ENCODE assay signal across 13 mouse cellular contexts in genomic region chr10:92166057-92166456, GRCm38 (mm10).
DNase-seq lines count a peak whose midpoint lies in the region; ATAC-seq and TF ChIP-seq lines count a peak whose summit lies in the region.
"Had no signal": no experiment of that assay in that cellular context is flagged by ENCODE, and none has a peak within 500 bp of the region (broad histone marks: within the 10 kb centered on the region; RNA-seq: fewer than 3 reads in every experiment).

No protein-coding gene starts in this region.

- no peaks in the 10 kb centered on the region for H3K9me3 ChIP-seq in forebrain, embryonic 11.5 days (ENCODE audit: control insufficient read depth, low read length)
- H3K9me3 ChIP-seq in forebrain, postnatal 0 days (ENCODE audit: low read length): no peaks in the 10 kb centered on the region
- H3K9me3 ChIP-seq in lung, postnatal 0 days (ENCODE audit: low read length): no peaks in the 10 kb centered on the region
- no peaks in the 10 kb centered on the region for H3K9me3 ChIP-seq in midbrain, embryonic 10.5 days (replicated peaks)
- H3K9me3 ChIP-seq: heart, embryonic 15.5 days; limb, embryonic 13.5 days had no signal

- TF ChIP-seq CTCF in forebrain, postnatal 0 days (IDR thresholded peaks at IDR 0.05; ENCODE audit: low read depth): no peak
- TF ChIP-seq CTCF in lung, postnatal 0 days (IDR thresholded peaks at IDR 0.05): no peak

- peaks cover 2% of the 10 kb centered on the region for H3K27me3 ChIP-seq in forebrain, embryonic 11.5 days (ENCODE audit: control insufficient read depth, insufficient read depth, low read length)
- H3K27me3 ChIP-seq in forebrain, postnatal 0 days (ENCODE audit: insufficient read depth, low read length): peaks cover 4% of the 10 kb centered on the region; the same call in 1 of the 2 replicates
- peaks cover 4% of the 10 kb centered on the region; the same call in 1 of the 2 replicates for H3K27me3 ChIP-seq in lung, postnatal 0 days (replicated peaks; ENCODE audit: insufficient read depth, low read length)
- H3K27me3 ChIP-seq in midbrain, embryonic 10.5 days (ENCODE audit: low read depth, poor library complexity, severe bottlenecking): peaks cover 37% of the 10 kb centered on the region

- no peaks in the 10 kb centered on the region for H3K36me3 ChIP-seq in forebrain, embryonic 11.5 days (ENCODE audit: control insufficient read depth, insufficient read depth, low read length)
- H3K36me3 ChIP-seq in forebrain, postnatal 0 days (ENCODE audit: insufficient read depth): no peaks in the 10 kb centered on the region
- H3K36me3 ChIP-seq in lung, postnatal 0 days (ENCODE audit: insufficient read depth, low read length): no peaks in the 10 kb centered on the region
- no peaks in the 10 kb centered on the region for H3K36me3 ChIP-seq in midbrain, embryonic 10.5 days
- H3K36me3 ChIP-seq: heart, embryonic 15.5 days; limb, embryonic 13.5 days had no signal

- H3K9ac ChIP-seq in forebrain, embryonic 11.5 days (ENCODE audit: low read length): no peak overlapping the region
- no peak overlapping the region for H3K9ac ChIP-seq in forebrain, postnatal 0 days
- no peak overlapping the region for H3K9ac ChIP-seq in lung, postnatal 0 days (replicated peaks; ENCODE audit: low read depth)
- H3K9ac ChIP-seq: heart, embryonic 15.5 days; limb, embryonic 13.5 days; liver, postnatal 0 days had no signal

- peak; percentile 61 for TF ChIP-seq EP300 in lung, postnatal 0 days (IDR thresholded peaks at IDR 0.05)

- H3K4me2 ChIP-seq in forebrain, embryonic 11.5 days (ENCODE audit: low read depth, low read length, severe bottlenecking): no peak overlapping the region
- H3K4me2 ChIP-seq in forebrain, postnatal 0 days (ENCODE audit: low read depth): no peak overlapping the region
- H3K4me2 ChIP-seq in lung, postnatal 0 days (replicated peaks; ENCODE audit: low read depth, low read length): no peak overlapping the region
- H3K4me2 ChIP-seq: heart, embryonic 15.5 days; limb, embryonic 13.5 days had no signal

- WGBS in forebrain, embryonic 11.5 days: 40% methylated on average over 2 of the region's 2 CpGs
- WGBS in forebrain, postnatal 0 days: 42% methylated on average over 2 of the region's 2 CpGs
- 50% methylated on average over 2 of the region's 2 CpGs for WGBS in lung, postnatal 0 days
- WGBS in midbrain, embryonic 10.5 days: 39% methylated on average over 2 of the region's 2 CpGs

- no peak for ATAC-seq in forebrain, embryonic 11.5 days (replicated peaks; ENCODE audit: low FRiP score)
- ATAC-seq in forebrain, postnatal 0 days: no peak
- peak; percentile 95 for ATAC-seq in lung, postnatal 0 days
- ATAC-seq: liver, postnatal 0 days had no signal

- no peak for DNase-seq in forebrain, embryonic 11.5 days (ENCODE audit: low spot score)
- no peak for DNase-seq in forebrain, postnatal 0 days
- DNase-seq in lung, postnatal 0 days (ENCODE audit: low spot score): peak; percentile 83
- no peak for DNase-seq in lung, postnatal 14 days
- no peak for DNase-seq in midbrain, embryonic 10.5 days (ENCODE audit: low spot score)
- DNase-seq in retina, embryonic 14.5 days (ENCODE audit: low spot score): peak; percentile 24
- no peak for DNase-seq in layer of hippocampus, adult 8-10 months (ENCODE audit: low spot score in 2 of 2)
- DNase-seq in cerebellum, adult 11 months: no peak
- DNase-seq: cerebellum, adult 9-10 months; liver, postnatal 0 days had no signal

- H3K27ac ChIP-seq in forebrain, embryonic 11.5 days (ENCODE audit: low read depth, low read length): peak overlapping the region; percentile 26; the same call in 1 of the 2 replicates
- no peak overlapping the region; the same call in 1 of the 2 replicates for H3K27ac ChIP-seq in forebrain, postnatal 0 days (ENCODE audit: low read depth, low read length)
- no peak overlapping the region for H3K27ac ChIP-seq in lung, postnatal 0 days (ENCODE audit: low read length)
- H3K27ac ChIP-seq in midbrain, embryonic 10.5 days (replicated peaks): peak overlapping the region; percentile 95
- H3K27ac ChIP-seq: heart, embryonic 15.5 days; left cerebral cortex, adult 2 months; limb, embryonic 13.5 days had no signal

- peaks cover 5% of the 10 kb centered on the region; the same call in 1 of the 2 replicates for H3K4me1 ChIP-seq in forebrain, embryonic 11.5 days (replicated peaks; ENCODE audit: control insufficient read depth, insufficient read depth, low read length)
- H3K4me1 ChIP-seq in forebrain, postnatal 0 days (ENCODE audit: insufficient read depth): 0 out of 2 replicates have a peak, but pooled peaks cover 4% of the 10 kb centered on the region
- peaks cover 7% of the 10 kb centered on the region; the same call in 1 of the 2 replicates for H3K4me1 ChIP-seq in lung, postnatal 0 days (ENCODE audit: insufficient read depth, low read depth, low read length)
- peaks cover 61% of the 10 kb centered on the region for H3K4me1 ChIP-seq in midbrain, embryonic 10.5 days

- H3K4me3 ChIP-seq in forebrain, embryonic 11.5 days (ENCODE audit: low read depth, low read length): no peak overlapping the region
- H3K4me3 ChIP-seq in forebrain, postnatal 0 days (ENCODE audit: low read depth, low read length): no peak overlapping the region
- H3K4me3 ChIP-seq in lung, postnatal 0 days (ENCODE audit: low read depth, low read length): no peak overlapping the region
- peak overlapping the region; percentile 65 for H3K4me3 ChIP-seq in midbrain, embryonic 10.5 days
- H3K4me3 ChIP-seq: heart, embryonic 15.5 days; left cerebral cortex, adult 2 months; limb, embryonic 13.5 days had no signal

Comparison
In these comparisons a context has a peak if more than half of its experiments do, and no peak if none do; other contexts are left out.
1. DNase-seq: peak in lung, postnatal 0 days (single experiment) and retina, embryonic 14.5 days (single experiment); none in forebrain, embryonic 11.5 days (single experiment), forebrain, postnatal 0 days (single experiment), lung, postnatal 14 days (single experiment), midbrain, embryonic 10.5 days (single experiment), layer of hippocampus, adult 8-10 months (0 of 2) and cerebellum, adult 11 months (single experiment).
2. H3K27ac ChIP-seq: peak in forebrain, embryonic 11.5 days (single experiment) and midbrain, embryonic 10.5 days (single experiment); none in forebrain, postnatal 0 days (single experiment) and lung, postnatal 0 days (single experiment).